Mouse (Mus musculus) mature B cell (primary cell): ENCODE measurements around the gene Atg4d.
"Not testable (repeated sequence)": the region's sequence is repeated elsewhere in the genome, so short reads cannot be mapped to it uniquely, and the experiment has no call there.

Experiments used
- in situ Hi-C: fragments of 300-500 bp; cut with MboI; formaldehyde crosslinking; loops from 2 replicates; pipeline ENCODE4 v1.14.3; 2019

The Atg4d gene

DNA sequence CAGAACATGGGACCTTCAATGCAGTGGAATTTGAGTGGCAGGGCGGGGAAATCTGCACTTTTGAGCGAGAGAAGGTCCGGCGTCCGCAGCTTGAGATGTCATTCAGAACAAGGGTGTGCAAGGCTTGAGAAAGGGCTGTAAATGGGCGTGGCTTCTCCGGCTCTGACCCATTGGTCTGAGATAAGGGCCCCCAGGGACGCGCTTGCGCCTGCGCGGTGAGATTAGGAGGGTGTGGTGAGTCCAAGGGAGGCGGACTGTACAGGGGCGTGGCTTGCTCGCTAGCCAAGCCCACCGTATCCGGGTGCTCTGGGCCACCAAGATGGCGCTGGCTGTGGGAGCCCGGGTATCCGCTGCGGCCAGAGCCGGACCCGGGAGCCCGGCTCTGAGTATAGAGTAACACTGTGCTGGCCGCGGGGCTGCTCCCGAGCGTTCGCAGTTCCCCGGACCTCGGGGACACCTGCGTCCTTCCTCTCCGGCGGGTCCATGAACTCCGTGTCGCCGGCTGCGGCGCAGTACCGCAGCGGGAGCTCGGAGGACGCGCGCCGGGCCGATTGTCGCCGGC is at the start of gene Atg4d:
TSS of gene Atg4d (plus strand) at position 294 of the 562 bp plus-strand sequence.
- in situ Hi-C loops: no loop called here

DNA sequence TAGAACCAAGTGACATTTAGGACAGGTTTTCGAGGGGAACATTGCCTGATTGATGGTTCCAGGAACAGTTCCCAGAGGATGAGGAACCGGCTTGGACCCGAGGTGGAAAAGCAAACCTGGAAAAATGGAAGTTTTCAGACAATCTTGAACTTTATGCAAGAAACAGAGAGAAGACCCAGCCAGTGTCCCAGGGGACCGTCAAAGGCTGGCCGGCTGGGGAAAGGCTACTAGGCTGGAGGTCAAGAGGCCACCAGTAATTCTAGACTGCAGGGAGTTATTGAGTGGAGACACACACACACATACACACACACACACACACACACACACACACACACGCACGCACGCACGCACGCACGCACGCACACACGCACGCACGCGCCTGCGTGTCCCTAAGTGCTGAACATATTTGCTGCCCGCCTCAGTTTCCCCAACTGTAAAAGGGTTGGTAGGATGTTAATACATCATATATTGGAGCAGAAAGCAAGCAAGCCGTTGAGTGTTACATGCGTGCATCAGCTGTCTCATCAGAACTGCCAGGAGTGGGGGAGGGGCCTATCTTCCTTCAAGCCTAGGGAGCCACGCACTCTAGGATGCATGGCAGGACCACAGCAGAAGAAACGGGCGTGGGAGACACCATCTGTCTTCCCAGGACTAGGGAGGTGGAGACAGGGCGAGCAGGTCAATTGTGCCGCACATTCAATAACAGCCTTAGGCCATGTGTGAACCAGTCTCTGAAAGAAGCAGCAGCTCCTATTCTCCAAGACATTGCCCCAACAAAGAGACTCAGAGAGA is 48.8 kb upstream of the Atg4d start:
- in situ Hi-C loops: no loop called here

DNA sequence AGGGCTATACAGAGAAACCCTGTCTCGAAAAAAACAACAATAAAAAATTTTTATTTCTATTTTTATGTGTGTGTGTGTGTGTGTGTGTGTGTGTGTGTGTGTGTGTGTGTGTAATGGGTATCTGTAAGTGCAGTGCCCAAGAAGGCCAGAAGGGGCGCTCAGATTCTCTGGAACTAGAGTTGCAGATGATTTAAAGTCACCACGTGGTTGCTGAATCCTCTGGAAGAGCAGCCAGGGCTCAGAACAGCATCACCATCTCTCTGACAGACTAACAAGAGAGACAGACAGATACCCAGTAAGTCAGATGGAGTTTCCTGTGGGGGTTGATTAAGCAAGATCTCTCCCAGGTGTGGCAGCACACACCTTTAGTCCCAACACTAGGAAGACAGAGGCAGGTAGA is 45.3 kb upstream of the Atg4d start:
- in situ Hi-C loops: no loop called here

DNA sequence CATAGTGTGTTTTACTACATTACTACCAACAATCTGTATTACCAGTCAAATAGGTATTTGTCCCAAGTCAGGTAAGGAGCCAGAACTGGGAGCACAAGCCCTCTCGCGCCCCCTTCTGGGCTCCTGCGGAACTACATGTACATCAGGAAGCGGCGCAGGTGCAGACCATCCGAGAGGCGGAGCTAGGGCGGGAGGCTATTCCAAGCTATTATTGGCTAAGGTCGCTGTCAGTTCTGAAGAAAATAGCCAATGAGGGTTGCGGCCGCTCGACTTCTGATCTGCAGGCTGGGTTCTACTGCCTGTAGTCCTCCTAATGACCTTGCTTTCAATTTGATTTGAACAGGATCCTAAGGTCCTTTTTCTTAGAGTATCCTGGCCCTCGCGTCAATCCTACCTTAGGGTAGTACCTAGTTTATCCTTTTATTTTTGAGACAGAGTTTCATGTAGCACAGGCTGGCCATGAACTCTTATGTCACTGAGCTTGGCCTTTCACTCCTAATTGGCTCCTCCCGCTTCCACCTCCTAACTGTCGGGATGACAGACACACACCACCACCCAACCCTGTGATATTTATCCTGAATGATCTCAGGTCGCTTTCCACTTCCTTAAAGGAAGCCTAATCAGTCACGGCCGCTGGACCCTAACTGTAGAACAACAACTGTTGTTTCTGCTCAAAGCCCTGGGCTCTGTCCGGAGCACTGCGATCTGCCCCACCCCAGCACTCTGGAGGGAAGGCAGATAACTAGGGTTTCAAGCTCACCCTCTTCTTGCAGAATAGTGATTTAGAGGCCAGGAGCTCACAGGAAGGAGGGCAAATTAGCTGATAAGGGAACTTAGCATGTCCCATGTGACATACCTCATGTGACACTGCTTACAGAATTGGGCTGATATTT is 44.4 kb upstream of the Atg4d start:
- in situ Hi-C loops: no loop called here

GRCm38 (mm10) chr9:21221383-21221929 is 43.6 kb upstream of the Atg4d start:
- in situ Hi-C loops: no loop called here

DNA sequence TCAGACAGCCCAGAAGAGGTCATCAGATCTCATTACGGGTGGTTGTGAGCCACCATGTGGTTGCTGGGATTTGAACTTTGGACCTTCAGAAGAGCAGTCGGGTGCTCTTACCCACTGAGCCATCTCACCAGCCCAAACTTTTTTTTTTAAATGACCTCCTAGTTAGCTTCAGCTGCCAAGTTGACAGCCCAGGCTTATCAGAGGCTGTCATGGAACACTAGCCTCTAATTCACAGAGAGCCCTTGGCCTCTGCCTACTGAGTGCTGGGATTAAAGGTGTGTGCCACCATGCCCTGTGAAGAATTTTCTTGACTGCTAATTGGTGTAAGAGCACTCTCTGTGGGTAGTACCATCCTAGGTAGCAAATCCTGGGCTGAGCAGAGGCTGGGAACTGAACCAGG is 41.6 kb upstream of the Atg4d start:
- in situ Hi-C loops: not testable (repeated sequence)

- in situ Hi-C loops: no loop called here
These were observed 41.2 kb upstream of the Atg4d start for GRCm38 (mm10) chr9:21223906-21224305.

GRCm38 (mm10) chr9:21224576-21225414 is 40.3 kb upstream of the Atg4d start:
- in situ Hi-C loops: no loop called here

DNA sequence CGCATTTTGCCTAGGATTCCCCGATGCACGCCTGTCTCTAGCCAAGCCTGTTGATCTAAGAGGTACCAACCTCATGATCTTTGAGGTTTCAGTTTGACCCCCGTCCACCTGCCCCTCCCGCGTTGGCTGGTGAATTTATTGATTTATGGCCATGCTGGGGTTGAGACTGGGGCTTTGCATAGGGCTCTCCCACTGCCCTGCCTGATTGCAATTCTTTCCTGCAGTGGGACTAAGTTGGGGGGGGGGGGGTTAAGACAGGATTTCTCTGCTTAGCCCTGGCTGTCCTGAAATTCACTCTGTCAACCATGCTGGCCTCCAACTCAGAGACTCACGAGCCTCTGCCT is 39.7 kb upstream of the Atg4d start:
- in situ Hi-C loops: no loop called here

DNA sequence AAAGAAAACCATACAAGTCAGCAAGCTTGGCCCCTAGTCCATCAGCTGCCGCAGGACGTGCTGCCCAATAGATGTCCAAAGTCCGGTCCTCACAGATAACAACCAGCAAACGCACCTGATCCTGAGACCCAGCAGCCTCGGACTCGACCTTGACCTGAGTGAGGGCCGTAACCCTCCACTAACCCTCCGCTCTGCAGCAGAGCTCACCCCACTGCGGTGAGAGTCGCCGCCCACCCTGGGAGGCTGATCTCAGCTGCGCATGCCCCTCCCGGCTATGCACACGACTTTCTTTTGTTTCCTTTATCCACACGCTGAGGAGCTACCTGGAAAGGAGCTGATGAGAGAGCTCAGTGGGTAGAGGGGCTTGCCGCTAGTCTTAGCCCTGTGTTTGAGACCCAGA is 37.8 kb upstream of the Atg4d start:
- in situ Hi-C loops: no loop called here

GRCm38 (mm10) chr9:21231551-21231950 is 33.5 kb upstream of the Atg4d start:
- in situ Hi-C loops: no loop called here

DNA sequence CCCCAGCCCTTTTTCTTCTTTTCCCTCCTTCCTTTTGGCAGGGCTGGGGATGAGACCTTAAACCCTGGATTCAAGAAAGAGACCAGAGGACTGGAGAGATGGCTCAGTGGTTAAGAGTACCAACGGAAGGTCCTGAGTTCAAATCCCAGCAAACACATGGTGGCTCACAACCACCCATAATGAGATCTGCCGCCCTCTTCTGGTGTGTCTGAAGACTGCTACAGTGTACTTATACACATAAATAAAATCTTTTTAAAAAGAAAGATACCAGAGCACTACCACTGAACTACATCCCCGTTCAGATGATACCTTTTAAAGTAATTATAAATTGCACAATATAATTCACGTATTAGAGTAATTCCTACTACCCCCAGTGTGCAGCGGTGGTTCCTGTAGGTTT is 32.2 kb upstream of the Atg4d start:
- in situ Hi-C loops: no loop called here

DNA sequence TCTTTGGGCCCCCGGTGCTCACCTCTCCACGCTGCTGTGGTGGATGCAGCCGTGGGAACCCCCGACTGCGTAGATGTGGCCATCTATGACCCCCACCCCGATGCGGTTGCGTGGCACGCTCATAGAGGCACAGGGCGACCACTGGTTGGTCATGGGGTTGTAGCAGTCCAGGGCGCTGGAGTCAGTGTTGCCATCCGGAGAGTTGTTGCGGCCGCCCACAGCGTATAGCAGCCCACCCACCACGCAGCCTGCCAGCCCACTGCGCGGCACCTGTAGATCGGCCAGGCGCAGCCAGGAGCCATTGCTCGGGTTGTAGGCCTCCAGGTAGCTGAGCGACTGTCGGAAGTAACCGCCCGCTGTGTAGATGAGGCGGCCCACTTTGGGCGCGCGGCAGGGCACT is 31.7 kb upstream of the Atg4d start:
- in situ Hi-C loops: no loop called here

- in situ Hi-C loops: no loop called here
These were observed 31.3 kb upstream of the Atg4d start for GRCm38 (mm10) chr9:21233805-21234204.

- in situ Hi-C loops: no loop called here
These were observed 29.8 kb upstream of the Atg4d start for GRCm38 (mm10) chr9:21235341-21235740.

DNA sequence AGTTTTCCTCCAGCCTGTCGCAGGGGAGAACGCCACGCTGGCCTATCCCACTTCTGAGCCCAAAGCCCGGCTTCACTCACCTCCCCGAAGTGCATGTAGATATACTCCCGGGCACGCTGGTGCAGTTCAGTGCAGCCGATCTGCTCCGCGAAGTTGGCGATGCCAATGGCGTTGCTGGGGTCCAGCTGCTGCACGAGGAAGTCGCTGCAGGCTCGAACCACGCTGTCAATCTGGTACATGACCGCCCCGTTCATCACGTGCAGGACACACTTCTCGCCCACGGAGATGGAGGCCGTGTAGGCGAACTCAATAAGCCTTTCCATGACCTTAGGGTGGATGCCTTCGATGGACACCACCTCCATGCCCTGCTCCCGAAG is 28.1 kb upstream of the Atg4d start:
- in situ Hi-C loops: no loop called here

DNA sequence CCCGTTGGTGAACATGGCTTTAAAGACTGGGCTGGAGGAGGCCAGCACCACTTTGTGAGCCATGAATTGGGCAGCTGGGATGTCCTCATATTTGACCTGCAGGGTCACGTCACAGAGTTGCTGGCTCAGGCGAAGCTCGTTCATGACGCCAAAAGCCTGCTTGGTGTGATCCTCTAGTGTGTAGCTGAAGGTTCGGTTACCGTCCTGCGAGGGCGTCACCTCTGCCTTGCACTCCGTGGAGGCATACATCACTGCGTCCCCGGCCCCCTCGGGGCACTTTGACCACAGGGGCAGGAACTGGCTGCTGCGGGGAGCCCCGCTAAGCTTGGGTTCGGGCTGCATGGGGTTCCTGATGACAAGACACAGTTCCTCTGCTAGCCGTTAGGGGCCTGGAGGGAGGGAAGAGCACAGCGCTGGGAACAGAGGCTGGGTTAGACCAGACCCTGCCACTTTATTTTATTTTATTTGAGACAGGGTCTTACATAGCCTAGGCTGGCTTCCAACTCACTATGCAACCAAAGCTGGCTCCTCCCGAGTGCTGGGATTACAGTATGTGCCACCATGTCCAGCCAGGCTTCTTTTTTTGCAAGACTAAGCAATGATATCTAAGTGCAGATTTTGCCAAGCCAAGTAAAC is 27.6 kb upstream of the Atg4d start:
- in situ Hi-C loops: no loop called here

DNA sequence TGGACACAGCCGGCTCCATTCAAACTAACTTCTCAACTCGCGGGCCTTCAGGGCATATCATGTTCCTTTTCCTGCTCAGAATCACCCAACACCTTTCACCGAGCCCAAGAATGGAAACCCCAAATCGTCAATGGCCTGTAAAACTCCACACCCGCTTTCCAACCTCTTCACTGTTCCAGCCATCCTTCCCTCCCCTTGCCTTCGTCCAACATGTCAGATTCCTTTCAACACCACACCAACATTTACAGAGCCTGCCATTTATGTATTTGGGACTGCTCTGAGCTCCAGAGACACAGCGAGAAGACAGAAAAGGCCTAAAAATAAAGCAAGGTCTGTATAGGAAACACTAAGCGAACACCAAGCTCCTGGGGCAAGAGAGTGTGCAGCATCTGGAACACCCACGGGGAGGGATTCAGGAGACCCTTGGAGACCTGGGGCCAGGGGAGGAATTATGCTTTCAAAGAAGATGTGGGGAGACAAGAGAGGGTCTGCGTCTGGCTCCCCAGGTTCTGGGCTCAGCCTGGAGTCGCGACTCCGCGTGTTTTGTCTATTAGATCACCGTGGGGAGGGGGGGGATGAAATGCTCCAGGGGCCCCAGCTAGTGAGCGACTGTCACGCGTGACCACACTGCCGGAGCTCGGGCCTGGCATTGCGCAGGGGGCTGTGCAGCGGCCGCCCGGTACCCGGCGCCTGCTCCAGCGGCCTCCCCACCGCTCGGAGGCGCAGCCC is 26.9 kb upstream of the Atg4d start:
- in situ Hi-C loops: no loop called here

GRCm38 (mm10) chr9:21238733-21239464 is 26.2 kb upstream of the Atg4d start, which contains the start of gene Keap1:
Keap1 (minus strand) TSS chr9:21239361.
- in situ Hi-C loops: no loop called here

- in situ Hi-C loops: no loop called here
These were observed 25.6 kb upstream of the Atg4d start for GRCm38 (mm10) chr9:21239465-21239848.
